Mouse (Mus musculus) cerebellum, adult 2 months (tissue): ENCODE measurements around the gene Zscan2.

ENCODE experiments used
- CTCF ChIP-seq: fragments of 200-500 bp; IDR thresholded peaks from 2 replicates; pipeline ENCODE4 v1.5.1; 2011; ENCODE audit warnings: low read depth, mild to moderate bottlenecking, control low read depth, low read length, moderate library complexity, borderline replicate concordance; ENCODE audit not compliant: insufficient read depth
- POLR2A ChIP-seq: fragments of 200-500 bp; IDR thresholded peaks from 2 replicates; pipeline ENCODE4 v1.6.1; 2011; ENCODE audit warnings: low read length, control low read depth, borderline replicate concordance; ENCODE audit not compliant: insufficient read depth

GRCm38 (mm10) chr7:80832191-80832590, 28.5 kb upstream of the Zscan2 start:
- TF ChIP-seq CTCF = no peak
- TF ChIP-seq POLR2A = no peak
